Mouse (Mus musculus) stomach, embryonic 14.5 days (tissue): ENCODE data around the gene Dnajb6. TPM values are rescaled to one million over a fixed set of nuclear protein-coding genes. Genes with fewer than 3 reads are reported as not detected.
A peak's percentile ranks its signal among the peaks of the same experiment; 100 is the strongest.

ENCODE experiments used
- ATAC-seq: fragments of 200-750 bp; cut with Nextera tagmentation; 2 replicates; pipeline ENCODE4 v1.8.0; 2017; ENCODE audit warnings: low read depth, moderate TSS enrichment; ENCODE audit not compliant: insufficient number of reproducible peaks, insufficient read depth, low FRiP score
- H3K27ac ChIP-seq: fragments of 300-500 bp; sonication (generic); 2 replicates; pipeline ENCODE4 v1.5.1; 2014; ENCODE audit warnings: mild to moderate bottlenecking, low read length, moderate library complexity, mixed read lengths
- H3K27me3 ChIP-seq: fragments of 300-500 bp; sonication (generic); 2 replicates; pipeline ENCODE4 v1.6.1; 2014; ENCODE audit warnings: low read length, control low read depth, mixed read lengths; ENCODE audit not compliant: control insufficient read depth, insufficient read depth
- H3K36me3 ChIP-seq: fragments of 300-500 bp; sonication (generic); 2 replicates; pipeline ENCODE4 v1.6.1; 2014; ENCODE audit warnings: mild to moderate bottlenecking, control low read depth, low read length, moderate library complexity, mixed read lengths; ENCODE audit not compliant: control insufficient read depth, insufficient read depth
- H3K4me1 ChIP-seq: fragments of 300-500 bp; sonication (generic); 2 replicates; pipeline ENCODE4 v1.6.1; 2014; ENCODE audit warnings: low read length, control low read depth, mixed read lengths; ENCODE audit not compliant: control insufficient read depth, insufficient read depth
- H3K4me2 ChIP-seq: fragments of 300-500 bp; sonication (generic); replicated peaks from 2 replicates; pipeline ENCODE4 v1.6.1; 2014; ENCODE audit warnings: low read depth, low read length, control low read depth
- H3K4me3 ChIP-seq: fragments of 300-500 bp; sonication (generic); 2 replicates; pipeline ENCODE4 v1.5.1; 2014; ENCODE audit warnings: low read depth, low read length, control low read depth
- H3K9ac ChIP-seq: fragments of 300-500 bp; sonication (generic); replicated peaks from 2 replicates; pipeline ENCODE4 v1.6.1; 2014; ENCODE audit warnings: low read depth, mild to moderate bottlenecking, control low read depth, low read length, moderate library complexity, mixed read lengths
- H3K9me3 ChIP-seq: fragments of 300-500 bp; sonication (generic); 2 replicates; pipeline ENCODE4 v1.6.1; 2016; ENCODE audit warnings: low read depth, low read length, control low read depth; ENCODE audit not compliant: control insufficient read depth
- WGBS: fragments of 180-500 bp; shearing (Covaris S2); extraction: QIAGEN DNeasy Blood & Tissue Kit; methylation state at CpG from one replicate; pipeline ENCODE4 v1.1.7; 2014; 5-methylcytosine and 5-hydroxymethylcytosine counted together
- polyA plus RNA-seq: library from polyadenylated mRNA; unstranded; fragments of >200 nt; fragmentation: Nextera tagmentation; extraction: Ambion mirVana; gene quantifications from 2 replicates; pipeline ENCODE4 v1.2.1, GENCODE M21; 2014

Gene Dnajb6
- polyA plus RNA-seq = 128 and 142 TPM in 2 replicates

DNA sequence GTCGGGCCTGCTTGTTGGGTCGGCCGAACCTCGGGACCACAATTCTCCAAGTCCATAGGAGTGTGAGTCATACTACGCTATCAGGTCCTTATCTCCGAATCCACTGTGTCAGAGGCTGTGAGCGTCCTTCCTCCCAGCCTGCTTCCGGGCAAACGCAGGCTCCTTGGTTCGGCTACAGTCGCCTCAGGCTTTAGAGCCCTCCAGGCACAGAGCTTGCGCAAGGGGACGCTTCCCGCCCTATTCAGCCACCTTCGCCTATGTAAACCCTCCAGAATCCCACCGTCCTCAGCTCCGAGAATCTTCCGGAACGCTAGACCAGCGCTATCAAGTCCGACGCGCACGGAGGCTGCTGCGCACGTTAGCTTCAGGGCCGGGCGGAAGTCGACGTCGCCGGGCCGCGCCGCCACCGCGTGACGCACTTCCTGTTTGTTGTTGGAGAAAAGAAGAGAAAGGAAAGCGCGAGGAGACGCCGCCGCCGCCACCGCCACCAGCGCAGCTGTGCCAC is at the start of gene Dnajb6, which contains the start of gene Gm5129:
Dnajb6 (plus strand) TSS at position 132 of the 505 bp plus-strand sequence.
Gm5129 (minus strand) TSS at position 380 of the 505 bp plus-strand sequence.
- H3K4me1 ChIP-seq = peaks cover 9% of the 10 kb centered on the region; the same call in 1 of the 2 replicates
- H3K9me3 ChIP-seq = no peaks in the 10 kb centered on the region
- H3K27ac ChIP-seq = peak within 1 kb of the TSS; percentile 98
- H3K36me3 ChIP-seq = no peaks in the 10 kb centered on the region
- peak within 1 kb of the TSS; percentile 72 for H3K4me2 ChIP-seq
- no peaks in the 10 kb centered on the region for H3K27me3 ChIP-seq
- peak; percentile 94 for ATAC-seq
- peak within 1 kb of the TSS; percentile 94 for H3K9ac ChIP-seq
- under 1% methylated on average over 40 of the region's 46 CpGs for WGBS
- peak within 1 kb of the TSS; percentile 94 for H3K4me3 ChIP-seq

DNA sequence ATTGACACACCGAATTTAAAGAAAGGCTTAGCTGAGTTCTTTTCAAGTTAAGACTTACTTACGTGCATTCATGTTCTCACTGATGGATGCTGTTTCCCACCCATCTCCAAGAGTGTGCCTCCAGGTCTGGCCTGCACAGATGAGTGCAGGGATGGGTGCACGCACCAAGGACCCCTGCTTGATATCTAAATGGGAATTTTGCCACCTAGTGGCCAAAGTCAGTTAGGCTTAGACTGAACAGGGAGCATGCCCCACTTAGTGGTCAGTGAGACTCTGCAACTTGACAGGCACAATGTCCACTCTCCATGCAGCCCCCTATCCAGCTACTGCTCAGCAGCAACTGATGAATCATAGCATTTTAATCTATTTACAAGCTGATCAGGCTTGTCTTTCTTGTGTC is 47.8 kb upstream of the Dnajb6 start:
- no peaks in the 10 kb centered on the region for H3K4me1 ChIP-seq
- no peak for ATAC-seq
- H3K27ac ChIP-seq = no peak overlapping the region
- no peaks in the 10 kb centered on the region for H3K27me3 ChIP-seq
- H3K4me2 ChIP-seq = no peak overlapping the region
- H3K4me3 ChIP-seq = no peak overlapping the region
- 46% methylated on average over 3 of the region's 3 CpGs for WGBS
- no peak overlapping the region for H3K9ac ChIP-seq
- H3K36me3 ChIP-seq = no peaks in the 10 kb centered on the region
- H3K9me3 ChIP-seq = no peaks in the 10 kb centered on the region

DNA sequence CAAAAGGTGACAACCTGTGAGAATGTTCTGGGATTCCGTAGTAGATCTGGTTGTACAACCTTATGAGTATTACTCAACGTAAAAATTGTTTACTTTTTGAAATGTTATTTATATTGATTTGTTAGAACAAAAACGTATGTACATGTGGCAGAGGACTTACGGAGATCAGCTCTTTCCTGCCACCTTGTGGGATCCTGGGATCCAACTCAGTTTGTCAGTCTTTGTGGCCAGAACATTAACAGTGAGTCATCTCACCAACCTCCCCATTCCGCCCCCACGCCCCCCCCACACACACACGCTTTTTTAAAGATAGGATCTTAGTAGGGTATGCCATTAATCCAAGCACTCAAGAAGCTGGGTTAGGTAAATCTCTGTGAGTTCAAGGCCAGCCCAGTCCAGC is 47.1 kb upstream of the Dnajb6 start:
- Histone ChIP-seq H3K4me2 (no peak overlapping the region), H3K27ac (no peak overlapping the region), H3K4me3 (no peak overlapping the region), H3K9ac (no peak overlapping the region), H3K36me3 (no peaks in the 10 kb centered on the region), H3K9me3 (no peaks in the 10 kb centered on the region), H3K27me3 (no peaks in the 10 kb centered on the region), H3K4me1 (no peaks in the 10 kb centered on the region)
- ATAC-seq = no peak
- WGBS = 43% methylated on average over 7 of the region's 7 CpGs

DNA sequence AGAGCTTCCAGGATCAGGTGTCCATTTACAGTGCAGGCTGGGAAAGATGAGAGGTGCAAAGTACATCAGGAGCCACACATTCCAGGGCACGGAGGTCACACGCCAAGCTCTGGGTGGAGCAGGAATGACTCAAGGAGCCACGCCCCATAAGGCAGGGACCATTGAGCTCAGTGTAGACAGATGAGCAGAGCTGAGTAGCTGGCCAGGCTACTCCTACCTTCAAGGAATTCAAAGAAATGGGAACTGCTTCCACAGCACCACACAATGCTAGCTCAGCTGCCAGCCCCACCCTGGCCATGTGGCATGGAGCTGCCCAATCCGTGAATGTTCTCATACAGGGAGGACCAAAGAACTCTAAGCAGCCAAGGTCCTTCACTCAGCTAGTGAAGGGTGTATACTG is 37.0 kb upstream of the Dnajb6 start:
- WGBS = 73% methylated on average over 4 of the region's 4 CpGs
- no peak overlapping the region for H3K27ac ChIP-seq
- peak; percentile 57 for ATAC-seq

DNA sequence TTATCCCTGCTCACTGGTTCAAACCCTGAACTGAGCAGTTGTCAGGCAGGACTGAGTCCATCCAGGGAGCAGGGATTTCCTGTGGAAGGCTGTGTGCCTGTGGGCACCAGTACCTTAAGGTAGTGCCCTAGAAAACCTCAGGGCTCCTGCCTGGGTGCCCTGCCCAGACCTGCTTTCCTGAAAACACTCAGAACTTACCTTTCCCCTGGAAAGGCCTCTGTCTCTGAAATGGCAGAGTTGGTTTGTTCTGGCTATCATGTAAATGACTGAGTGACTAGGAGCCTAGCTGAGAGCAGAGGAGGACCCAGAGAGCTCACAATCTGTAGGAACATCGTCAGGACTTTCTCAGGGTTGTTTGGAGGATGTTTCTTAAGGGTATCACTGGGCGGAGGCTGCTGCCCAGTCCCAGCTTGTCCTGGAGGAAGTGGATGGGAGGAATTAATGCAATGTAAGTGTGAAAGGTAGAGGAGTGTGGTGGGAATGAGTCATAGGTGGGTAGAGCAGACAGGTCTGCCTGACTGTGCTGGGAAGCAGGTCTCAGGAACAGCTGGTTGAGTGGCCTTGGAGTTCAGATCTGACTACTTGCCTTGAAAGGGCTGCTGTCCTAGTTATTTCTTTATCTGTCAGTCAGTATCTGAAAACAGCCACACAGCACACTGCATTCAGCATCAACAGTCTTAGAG is 35.8 kb upstream of the Dnajb6 start:
- Histone ChIP-seq H3K27ac (no peak overlapping the region), H3K4me2 (no peak overlapping the region), H3K36me3 (no peaks in the 10 kb centered on the region), H3K4me1 (no peaks in the 10 kb centered on the region), H3K27me3 (no peaks in the 10 kb centered on the region), H3K9me3 (no peaks in the 10 kb centered on the region), H3K4me3 (no peak overlapping the region), H3K9ac (no peak overlapping the region)
- 67% methylated on average over 2 of the region's 2 CpGs for WGBS
- no peak for ATAC-seq

More for the DNA sequence above, 37.0 kb upstream of the Dnajb6 start:
- no peak overlapping the region for H3K4me2 ChIP-seq
- H3K9me3 ChIP-seq = no peaks in the 10 kb centered on the region
- no peak overlapping the region for H3K9ac ChIP-seq
- no peak overlapping the region for H3K4me3 ChIP-seq
- H3K36me3 ChIP-seq = no peaks in the 10 kb centered on the region
- H3K27me3 ChIP-seq = no peaks in the 10 kb centered on the region
- H3K4me1 ChIP-seq = no peaks in the 10 kb centered on the region

DNA sequence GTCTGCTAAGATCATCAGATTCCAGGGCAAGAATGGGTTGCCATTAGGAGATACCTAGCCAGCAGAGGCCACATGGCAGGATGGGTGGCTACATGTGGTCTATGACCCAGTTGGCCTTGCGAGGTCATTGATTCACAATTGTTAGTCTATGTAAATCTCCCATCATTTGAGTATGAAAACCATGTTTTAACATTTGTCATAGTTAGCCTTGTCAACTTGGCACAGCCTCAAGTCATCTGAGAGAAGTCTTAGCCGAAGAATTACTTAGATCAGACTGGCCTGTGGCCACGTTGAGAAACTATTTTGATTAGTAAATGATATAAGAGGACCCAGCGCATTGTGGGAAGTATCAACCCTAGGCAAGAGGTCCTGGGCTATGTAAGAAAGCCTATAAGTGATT is 28.2 kb upstream of the Dnajb6 start:
- 78% methylated on average over 4 of the region's 4 CpGs for WGBS
- no peaks in the 10 kb centered on the region for H3K27me3 ChIP-seq
- ATAC-seq = no peak

DNA sequence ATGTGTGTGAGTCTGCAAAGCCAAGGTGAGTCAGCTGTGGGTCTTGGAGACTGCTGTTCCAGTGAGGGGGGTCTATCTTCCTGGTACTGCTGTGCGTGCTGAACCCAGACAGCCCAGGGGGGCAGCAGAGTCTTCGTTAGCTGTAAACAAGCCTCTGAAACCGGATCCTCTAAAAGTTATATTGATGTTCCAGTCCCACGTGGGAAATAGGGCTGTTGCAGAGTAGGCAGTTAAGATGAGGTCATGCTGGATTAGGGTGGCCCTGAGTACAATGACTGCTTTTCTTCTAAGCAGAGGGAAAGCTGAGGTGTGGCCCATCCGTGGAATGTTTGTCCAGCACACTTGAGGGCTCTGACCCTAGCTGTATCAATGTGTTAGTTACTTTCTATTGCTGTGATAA is 27.2 kb upstream of the Dnajb6 start:
- H3K9me3 ChIP-seq = no peaks in the 10 kb centered on the region
- no peak overlapping the region for H3K4me2 ChIP-seq
- ATAC-seq = peak; percentile 92
- H3K36me3 ChIP-seq = no peaks in the 10 kb centered on the region
- no peak overlapping the region for H3K9ac ChIP-seq
- H3K4me1 ChIP-seq = no peaks in the 10 kb centered on the region
- no peaks in the 10 kb centered on the region for H3K27me3 ChIP-seq
- 6% methylated on average over 5 of the region's 5 CpGs for WGBS
- H3K4me3 ChIP-seq = no peak overlapping the region
- no peak overlapping the region for H3K27ac ChIP-seq

More for the DNA sequence above, 28.2 kb upstream of the Dnajb6 start:
- Histone ChIP-seq H3K4me1 (no peaks in the 10 kb centered on the region), H3K9me3 (no peaks in the 10 kb centered on the region), H3K4me3 (no peak overlapping the region), H3K27ac (no peak overlapping the region), H3K9ac (no peak overlapping the region), H3K4me2 (no peak overlapping the region), H3K36me3 (no peaks in the 10 kb centered on the region)

DNA sequence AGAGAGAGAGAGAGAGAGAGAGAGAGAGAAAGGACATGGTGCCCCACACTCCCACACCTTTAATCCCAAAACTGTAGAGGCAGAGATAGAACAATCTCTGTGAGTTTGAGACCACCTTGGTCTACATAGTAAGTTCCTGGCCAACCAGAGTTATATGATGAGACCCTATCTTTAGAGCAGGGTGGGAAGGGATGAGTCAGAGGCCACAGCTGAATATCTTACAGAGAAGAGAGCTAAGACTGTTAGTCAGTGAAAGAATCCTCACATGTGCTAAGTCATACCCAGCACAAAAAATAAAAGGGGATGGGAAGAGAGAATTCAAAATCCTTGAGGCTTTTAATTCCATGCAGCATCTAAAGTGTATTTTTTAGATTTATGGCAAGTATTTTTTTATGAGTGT is 23.9 kb upstream of the Dnajb6 start:
- no peaks in the 10 kb centered on the region for H3K36me3 ChIP-seq
- H3K4me1 ChIP-seq = no peaks in the 10 kb centered on the region
- no peak overlapping the region for H3K9ac ChIP-seq
- no peak overlapping the region for H3K4me3 ChIP-seq
- H3K9me3 ChIP-seq = no peaks in the 10 kb centered on the region
- no peak overlapping the region for H3K27ac ChIP-seq
- no peak overlapping the region for H3K4me2 ChIP-seq
- ATAC-seq = no peak
- no peaks in the 10 kb centered on the region for H3K27me3 ChIP-seq

DNA sequence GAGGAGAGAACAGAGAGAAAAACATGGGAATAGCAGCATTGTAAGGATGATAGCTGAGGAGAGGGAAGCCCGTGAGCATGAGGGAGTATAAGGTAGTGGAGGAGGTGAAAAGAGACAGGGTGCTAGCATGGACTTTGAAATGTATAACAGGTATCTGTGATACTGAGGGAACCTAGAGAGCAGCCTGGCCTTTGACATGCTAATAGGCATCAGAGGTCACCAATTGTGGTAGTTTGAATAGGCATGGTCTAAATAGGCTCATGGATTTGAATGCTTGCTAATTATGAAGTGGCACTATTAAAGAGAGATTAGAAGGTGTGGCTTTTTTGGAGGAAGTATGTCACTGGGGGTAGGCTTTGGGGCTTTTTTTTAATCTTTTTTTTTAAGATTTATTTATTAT is 22.6 kb upstream of the Dnajb6 start:
- H3K36me3 ChIP-seq = no peaks in the 10 kb centered on the region
- H3K9ac ChIP-seq = no peak overlapping the region
- no peaks in the 10 kb centered on the region for H3K4me1 ChIP-seq
- 55% methylated on average over 1 of the region's 1 CpGs for WGBS
- H3K9me3 ChIP-seq = no peaks in the 10 kb centered on the region
- no peak overlapping the region for H3K27ac ChIP-seq
- H3K4me3 ChIP-seq = no peak overlapping the region
- no peaks in the 10 kb centered on the region for H3K27me3 ChIP-seq
- no peak overlapping the region for H3K4me2 ChIP-seq
- no peak for ATAC-seq
